Mouse (Mus musculus): ENCODE measurements around the gene Cldn15.

- peak; percentile 34; the same call in 1 of the 2 replicates for TF ChIP-seq CTCF (IDR thresholded peaks at IDR 0.05; ENCODE audit: extremely low read depth, insufficient read depth, low read length)
- TF ChIP-seq POLR2A (IDR thresholded peaks at IDR 0.05; ENCODE audit: extremely low read depth, insufficient read depth, low read length), result no peak
Observed at GRCm38 (mm10) chr5:136939284-136939683, 27.1 kb upstream of the Cldn15 start.
